Mouse (Mus musculus) stomach, postnatal 0 days (tissue): Measurements from ENCODE around the gene Sez6l.

Experiments
- CTCF ChIP-seq: IDR thresholded peaks from 2 replicates; pipeline ENCODE4 v1.5.1; 2016; ENCODE audit warnings: antibody characterized with exemption, low read depth, mild to moderate bottlenecking, moderate library complexity
- EP300 ChIP-seq: optimal IDR thresholded peaks from 2 replicates; pipeline ENCODE3; 2016; ENCODE audit warnings: antibody characterized with exemption

- TF ChIP-seq CTCF: no peak
- no peak for TF ChIP-seq EP300
Observed at GRCm38 (mm10) chr5:112625555-112626160, 48.7 kb upstream of the Sez6l start.
